Mouse (Mus musculus) layer of hippocampus, adult 11-12 months (tissue): ENCODE results near the gene Nbeal2.
"Not testable (repeated sequence)": the region's sequence is repeated elsewhere in the genome, so short reads cannot be mapped to it uniquely, and the experiment has no call there.

ENCODE experiments used
- DNase-seq: peaks from one replicate; pipeline ENCODE4 v3.0.0; 2022; ENCODE audit warnings: low spot score

Gene Nbeal2

DNA sequence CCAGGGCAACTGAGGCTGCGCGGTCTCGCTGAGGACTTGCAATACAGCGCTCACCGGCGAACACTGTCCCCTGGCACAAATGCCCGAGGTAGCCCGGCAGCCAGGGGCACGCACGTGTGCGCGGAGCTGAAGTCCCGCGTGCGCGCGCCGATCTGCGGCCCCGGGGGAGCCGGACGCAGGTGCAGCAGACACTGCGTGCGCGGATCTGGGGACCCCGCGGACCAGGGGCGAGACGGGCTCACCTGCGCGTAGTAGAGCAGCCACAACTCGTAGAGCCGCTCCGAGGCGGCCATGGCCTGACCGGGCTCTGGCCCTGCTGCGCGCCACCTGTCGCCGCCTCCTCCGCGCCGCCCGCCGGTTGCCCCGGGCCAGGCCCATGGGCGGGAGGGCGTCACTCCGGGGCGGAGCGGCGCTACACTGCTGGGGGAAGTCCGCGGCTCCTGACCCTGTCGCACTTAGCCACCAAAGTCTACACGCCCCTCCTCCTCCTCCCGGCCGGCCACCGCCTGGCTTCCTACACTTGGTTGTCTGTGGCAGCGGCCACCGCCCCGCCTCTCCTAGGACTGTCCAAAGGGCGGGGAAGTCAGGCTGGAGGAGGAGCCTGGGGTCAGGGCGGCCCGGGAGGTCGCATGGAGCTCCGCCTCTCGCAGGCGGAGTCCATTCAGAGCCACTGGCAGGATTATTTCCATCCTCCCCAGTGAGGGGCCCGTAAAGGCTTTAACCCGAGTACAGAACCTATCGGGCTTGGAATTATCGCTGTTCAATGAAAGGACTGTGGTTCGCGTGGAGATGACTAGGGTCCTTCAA is at the start of gene Nbeal2:
TSS of gene Nbeal2 (minus strand) at position 507 of the 807 bp plus-strand sequence.
- DNase-seq: peak; percentile 87

GRCm38 (mm10) chr9:110702848-110703247 is 48.9 kb upstream of the Nbeal2 start:
- no peak for DNase-seq

- no peak for DNase-seq
Observed at GRCm38 (mm10) chr9:110701114-110702032, 47.4 kb upstream of the Nbeal2 start.

DNA sequence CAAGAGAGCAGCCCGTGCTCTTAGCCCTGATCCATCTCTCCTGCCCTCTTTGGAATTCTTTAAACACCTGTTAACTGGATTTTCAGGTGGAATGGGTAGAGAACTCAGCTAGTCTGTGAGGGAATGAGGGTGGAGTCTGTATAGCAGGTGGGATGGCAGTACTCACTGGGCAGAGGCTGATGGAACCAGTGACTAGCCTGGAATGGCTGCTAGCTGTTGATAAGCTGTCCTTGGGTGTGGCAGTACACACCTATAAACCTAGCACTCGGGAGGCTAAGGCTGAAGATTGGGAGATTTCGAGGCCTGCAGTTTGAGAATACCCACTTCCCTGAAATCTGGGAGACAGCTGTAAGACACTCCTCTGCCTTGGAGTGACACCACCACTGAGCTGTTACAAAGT is 45.6 kb upstream of the Nbeal2 start:
- DNase-seq: no peak

DNA sequence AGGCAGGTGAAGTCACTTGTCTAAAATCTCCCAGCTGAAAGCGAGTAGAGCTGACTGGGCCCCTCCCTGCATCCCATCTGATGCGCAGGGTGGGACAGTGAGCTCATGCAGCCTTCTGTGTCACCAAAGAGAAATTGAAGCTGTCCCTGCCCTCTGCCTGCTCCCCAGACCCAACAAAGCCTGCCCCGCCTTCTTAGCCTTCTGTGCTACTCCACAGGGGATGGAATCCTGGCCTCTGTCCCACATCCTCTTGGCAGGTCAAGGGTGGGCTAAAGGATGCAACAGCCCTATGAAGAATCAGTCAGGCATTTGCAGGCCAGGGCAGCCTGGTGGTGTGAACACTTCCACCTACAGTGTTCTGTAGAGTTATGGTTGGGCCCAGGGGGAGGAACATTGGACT is 43.5 kb upstream of the Nbeal2 start:
- DNase-seq: no peak

GRCm38 (mm10) chr9:110696427-110696826 is 42.5 kb upstream of the Nbeal2 start:
- no peak for DNase-seq

GRCm38 (mm10) chr9:110695165-110695755 is 41.3 kb upstream of the Nbeal2 start:
- no peak for DNase-seq

GRCm38 (mm10) chr9:110689261-110689779 is 35.4 kb upstream of the Nbeal2 start:
- no peak for DNase-seq

- no peak for DNase-seq
Observed at GRCm38 (mm10) chr9:110687846-110688245, 33.9 kb upstream of the Nbeal2 start.

DNA sequence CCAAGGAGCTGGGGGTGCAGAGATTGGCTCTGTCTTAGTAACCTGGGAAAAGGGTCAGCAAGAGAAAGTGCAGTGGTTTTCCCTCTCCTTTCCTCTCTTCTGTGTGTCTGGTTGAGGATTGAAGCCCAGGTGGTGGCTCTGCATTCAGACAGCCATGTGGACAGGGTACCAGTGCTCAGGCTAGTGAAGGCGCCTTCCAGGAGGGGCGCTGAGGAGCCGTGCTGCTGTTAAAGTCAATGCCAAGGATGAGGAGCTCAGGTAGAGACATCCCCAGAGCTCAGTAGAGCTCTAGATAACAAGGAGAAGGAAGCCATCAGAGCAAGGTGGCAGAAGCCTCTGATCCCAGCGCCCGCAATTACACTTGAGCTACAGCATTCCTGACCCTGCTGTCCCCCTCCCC is 33.1 kb upstream of the Nbeal2 start:
- DNase-seq: no peak

DNA sequence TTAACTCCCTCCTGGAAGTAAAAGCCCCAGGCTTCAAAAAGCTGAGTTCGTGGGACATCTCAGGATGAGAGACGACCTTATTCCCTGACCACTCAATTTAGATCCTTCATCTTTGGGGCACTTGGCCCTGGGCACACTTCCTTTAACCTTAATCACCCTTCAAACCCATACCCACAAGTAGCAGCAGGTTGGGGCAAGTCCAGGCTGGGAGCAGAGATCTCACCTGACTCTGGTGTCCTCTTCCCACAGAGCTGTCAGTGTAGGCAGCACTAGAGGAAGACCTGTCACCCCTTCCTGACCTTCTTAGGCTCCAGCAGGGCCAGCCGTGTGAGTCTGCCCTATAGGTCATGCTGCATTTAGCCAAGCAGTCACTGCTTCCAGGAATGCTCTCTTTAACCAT is 32.5 kb upstream of the Nbeal2 start:
- DNase-seq: no peak

DNA sequence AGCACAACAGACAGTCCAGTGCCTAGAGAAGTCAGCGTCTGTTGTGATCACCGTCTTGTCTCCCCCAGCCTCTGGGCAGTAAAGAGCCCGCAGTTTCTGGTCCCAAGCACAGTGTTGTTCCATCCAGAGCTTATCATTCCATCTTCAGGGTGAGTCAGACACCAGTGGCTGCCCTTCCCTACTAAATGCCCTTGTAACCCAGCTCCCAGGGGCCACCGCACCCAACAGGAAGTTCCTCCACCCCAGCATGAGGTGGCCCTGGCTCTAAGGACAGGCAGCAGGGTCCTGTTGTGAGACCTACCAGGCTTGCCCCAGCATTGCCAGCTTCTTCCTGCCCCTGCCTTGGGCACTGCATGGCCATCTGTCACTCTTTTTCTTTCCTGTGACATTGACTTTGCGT is 31.6 kb upstream of the Nbeal2 start:
- DNase-seq: no peak

GRCm38 (mm10) chr9:110685187-110685586 is 31.2 kb upstream of the Nbeal2 start:
- DNase-seq: no peak

GRCm38 (mm10) chr9:110684100-110684831 is 30.3 kb upstream of the Nbeal2 start:
- peak; percentile 71 for DNase-seq

DNA sequence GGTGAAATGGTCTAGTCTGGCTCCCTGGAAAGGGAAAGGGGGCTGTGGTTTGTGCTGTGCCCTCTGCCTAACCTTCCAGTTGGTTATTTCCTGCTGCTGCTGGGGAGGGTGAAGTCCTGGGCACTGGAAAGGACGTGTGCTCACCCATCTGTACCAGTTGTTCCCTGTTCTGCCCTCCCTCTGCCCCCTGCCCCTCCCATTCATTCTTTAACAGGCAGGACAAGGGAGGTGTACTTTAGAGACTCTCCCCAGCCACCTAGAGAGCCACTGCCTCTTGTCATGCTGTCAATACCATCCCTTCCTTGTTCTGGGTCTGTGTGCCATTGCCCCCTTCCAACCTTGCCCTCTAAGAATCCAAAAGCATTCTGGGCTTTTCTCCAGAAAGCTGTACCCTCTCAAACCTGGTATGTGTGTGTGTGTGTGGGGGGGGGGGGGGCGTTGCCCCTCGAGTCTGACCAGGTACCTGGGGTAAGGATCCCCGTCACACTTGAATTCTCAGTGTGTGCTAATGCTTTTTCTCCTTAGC is 29.7 kb upstream of the Nbeal2 start:
- DNase-seq: no peak

GRCm38 (mm10) chr9:110682697-110683096 is 28.7 kb upstream of the Nbeal2 start:
- not testable (repeated sequence) for DNase-seq

DNA sequence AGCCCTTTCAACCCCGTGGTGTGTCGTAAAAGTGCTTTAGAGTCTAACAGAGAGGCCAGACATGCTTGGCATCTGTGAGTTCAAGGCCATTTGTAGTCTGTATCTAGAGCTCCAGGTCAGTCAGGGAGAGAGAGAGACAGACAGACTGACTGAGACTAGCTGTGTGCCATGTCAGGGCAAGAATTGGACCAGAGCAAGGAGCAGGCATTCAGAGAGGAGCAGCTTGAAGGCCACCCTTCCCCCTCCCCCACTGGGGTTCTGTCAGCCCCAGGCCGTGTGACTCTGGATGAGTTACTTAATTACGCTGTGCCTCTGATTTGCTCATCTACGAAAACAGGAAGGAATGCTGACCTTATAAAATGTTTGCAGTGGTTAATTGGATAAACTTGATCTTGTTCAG is 28.3 kb upstream of the Nbeal2 start:
- DNase-seq: no peak

DNA sequence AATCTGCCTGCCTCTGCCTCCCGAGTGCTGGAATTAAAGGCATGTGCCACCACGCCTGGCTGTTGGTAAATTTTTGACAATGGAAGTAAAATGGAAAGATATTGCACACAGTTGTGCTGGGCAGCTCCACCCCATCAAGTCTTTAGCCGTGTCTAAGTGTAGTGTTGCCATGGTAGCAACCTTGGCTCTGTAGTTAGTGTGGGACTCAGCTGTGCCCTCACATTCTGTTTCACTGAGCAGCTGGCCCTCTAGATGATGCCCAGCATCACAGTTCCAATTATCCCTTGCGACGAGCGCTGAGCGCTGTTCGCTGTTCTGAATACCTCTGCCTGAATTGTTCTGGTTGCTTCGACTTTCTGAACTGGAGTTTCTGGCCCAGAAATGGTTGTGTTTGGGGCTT is 27.9 kb upstream of the Nbeal2 start:
- DNase-seq: peak; percentile 44

GRCm38 (mm10) chr9:110680736-110681507 is 27.0 kb upstream of the Nbeal2 start:
- DNase-seq: no peak

DNA sequence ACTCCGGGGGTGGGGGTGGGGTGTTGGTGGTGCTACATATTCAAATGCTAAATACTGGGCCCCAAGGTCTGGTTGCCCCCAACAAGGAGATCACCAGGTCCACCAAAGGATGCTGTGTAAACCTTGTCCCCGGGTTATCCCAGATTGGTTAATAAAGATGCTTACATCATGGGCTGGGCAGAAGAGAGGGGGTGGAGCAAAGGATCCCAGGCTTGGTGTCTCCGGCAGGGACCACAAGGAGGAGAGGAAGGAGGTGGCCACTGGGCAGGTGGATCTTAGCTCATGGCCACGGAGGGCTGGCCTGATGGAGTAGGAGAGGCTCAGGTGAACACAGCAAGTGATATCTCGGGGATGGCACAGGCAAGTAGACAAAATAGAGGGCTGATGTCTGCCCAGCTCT is 24.9 kb upstream of the Nbeal2 start:
- DNase-seq: no peak

DNA sequence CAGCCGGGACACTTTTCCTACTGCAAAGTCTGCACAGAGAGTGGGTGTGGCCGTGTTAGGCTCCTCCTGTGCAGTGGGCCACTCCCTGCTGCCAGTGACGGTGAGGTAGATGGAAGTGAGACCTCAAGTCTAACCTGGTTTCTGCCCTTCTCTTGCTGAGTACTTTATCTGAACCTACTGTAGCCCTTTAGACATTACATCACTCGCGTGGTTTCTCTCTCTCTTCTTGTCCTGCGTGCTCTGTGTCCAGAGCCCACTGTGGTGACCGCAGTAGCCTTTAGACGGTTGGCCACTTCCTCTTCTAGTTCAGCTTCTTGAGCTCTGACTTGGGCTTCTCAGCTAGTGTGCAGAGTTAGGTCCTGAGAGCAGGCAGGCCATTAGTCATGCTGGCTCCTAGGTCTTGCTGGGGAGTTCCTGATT is 22.5 kb upstream of the Nbeal2 start:
- DNase-seq: peak; percentile 52
